Comparison of ENCODE assay signal across 24 mouse cellular contexts in genomic region chr7:84386472-84386871, GRCm38 (mm10). TPM values are rescaled to one million over a fixed set of nuclear protein-coding genes. Genes with fewer than 3 reads are reported as not detected.
DNase-seq lines count a peak whose midpoint lies in the region; ATAC-seq lines count a peak whose summit lies in the region.
"Had no signal": no experiment of that assay in that cellular context is flagged by ENCODE, and none has a peak within 500 bp of the region (broad histone marks: within the 10 kb centered on the region; RNA-seq: fewer than 3 reads in every experiment).

No protein-coding gene starts in this region.

- no peak overlapping the region for H3K27ac ChIP-seq in hindbrain, embryonic 16.5 days (ENCODE audit: low read depth, low read length)
- no peak overlapping the region for H3K27ac ChIP-seq in hindbrain, embryonic 10.5 days
- H3K27ac ChIP-seq: embryonic facial prominence, embryonic 12.5 days; forebrain, embryonic 13.5 days; heart, adult 2 months; hindbrain, postnatal 0 days; kidney, embryonic 15.5 days; midbrain, embryonic 13.5 days; neural tube, embryonic 12.5 days; stomach, postnatal 0 days had no signal

- H3K36me3 ChIP-seq in hindbrain, embryonic 16.5 days (ENCODE audit: control insufficient read depth, insufficient read depth, low read length): no peaks in the 10 kb centered on the region
- no peaks in the 10 kb centered on the region for H3K36me3 ChIP-seq in hindbrain, embryonic 10.5 days
- H3K36me3 ChIP-seq: embryonic facial prominence, embryonic 12.5 days; kidney, embryonic 15.5 days; neural tube, embryonic 12.5 days had no signal

- no peak for DNase-seq in hindbrain, embryonic 10.5 days (ENCODE audit: low spot score)
- no peak for DNase-seq in testis, postnatal 14 days (ENCODE audit: low spot score)
- no peak for DNase-seq in layer of hippocampus, adult 11-12 months (ENCODE audit: low spot score)
- DNase-seq: adrenal gland, postnatal 14 days; cerebellum, adult 9-11 months; gastrocnemius, postnatal 14 days; heart, adult 2 months; kidney, adult 11 months; kidney, postnatal 4 days; lung, postnatal 4 days; right cerebral cortex, postnatal 14 days had no signal

- WGBS in hindbrain, embryonic 16.5 days: 71% methylated on average over 1 of the region's 1 CpGs
- 90% methylated on average over 1 of the region's 1 CpGs for WGBS in hindbrain, embryonic 10.5 days

- no peaks in the 10 kb centered on the region for H3K9me3 ChIP-seq in hindbrain, embryonic 16.5 days (ENCODE audit: control insufficient read depth, low read length)
- H3K9me3 ChIP-seq in hindbrain, embryonic 10.5 days: no peaks in the 10 kb centered on the region
- H3K9me3 ChIP-seq: embryonic facial prominence, embryonic 12.5 days; forebrain, embryonic 13.5 days; kidney, embryonic 15.5 days; midbrain, embryonic 13.5 days; neural tube, embryonic 12.5 days had no signal

- H3K4me1 ChIP-seq in hindbrain, embryonic 16.5 days (ENCODE audit: control insufficient read depth, insufficient read depth, low read depth, low read length): no peaks in the 10 kb centered on the region
- no peaks in the 10 kb centered on the region for H3K4me1 ChIP-seq in hindbrain, embryonic 10.5 days (replicated peaks)
- H3K4me1 ChIP-seq: embryonic facial prominence, embryonic 12.5 days; forebrain, embryonic 13.5 days; kidney, embryonic 15.5 days; midbrain, embryonic 13.5 days; neural tube, embryonic 12.5 days had no signal

- H3K4me3 ChIP-seq in hindbrain, embryonic 16.5 days (ENCODE audit: low read length): no peak overlapping the region
- H3K4me3 ChIP-seq in hindbrain, embryonic 10.5 days: no peak overlapping the region
- H3K4me3 ChIP-seq: embryonic facial prominence, embryonic 12.5 days; erythroblast, embryonic 14.5 days; forebrain, embryonic 13.5 days; heart, adult 2 months; kidney, embryonic 15.5 days; midbrain, embryonic 13.5 days; neural tube, embryonic 12.5 days had no signal

- ATAC-seq in hindbrain, embryonic 16.5 days: 0 out of 2 replicates have a peak, but pooled peaks have one; percentile 12
- ATAC-seq in CD4-positive, CD25-positive, alpha-beta regulatory T cell, adult 4 months: peak; percentile 88
- peak; percentile 72 to 85 for ATAC-seq in hematopoietic stem cell, adult 5-6 weeks (replicated peaks in 1 of 2; ENCODE audit: insufficient read depth in 1 of 2, low FRiP score in 2 of 2, low TSS enrichment in 1 of 2, low read depth in 1 of 2, poor library complexity in 2 of 2, severe bottlenecking in 2 of 2)
- peak; percentile 14; the same call in 1 of the 2 replicates for ATAC-seq in megakaryocyte progenitor cell, adult 5-6 weeks (replicated peaks; ENCODE audit: poor library complexity)
- ATAC-seq: forebrain, embryonic 13.5 days; hindbrain, postnatal 0 days; midbrain, embryonic 13.5 days had no signal

- no peak overlapping the region for H3K4me2 ChIP-seq in hindbrain, embryonic 16.5 days (ENCODE audit: low read length)
- H3K4me2 ChIP-seq: embryonic facial prominence, embryonic 12.5 days; forebrain, embryonic 13.5 days; kidney, embryonic 15.5 days; midbrain, embryonic 13.5 days; neural tube, embryonic 12.5 days had no signal

- no peak overlapping the region for H3K9ac ChIP-seq in hindbrain, embryonic 16.5 days (ENCODE audit: low read depth, low read length)
- H3K9ac ChIP-seq: embryonic facial prominence, embryonic 12.5 days; forebrain, embryonic 13.5 days; kidney, embryonic 15.5 days; midbrain, embryonic 13.5 days; neural tube, embryonic 12.5 days had no signal

- no peaks in the 10 kb centered on the region for H3K27me3 ChIP-seq in hindbrain, embryonic 16.5 days (replicated peaks; ENCODE audit: control insufficient read depth, insufficient read depth, low read length)
- H3K27me3 ChIP-seq in hindbrain, embryonic 10.5 days (ENCODE audit: insufficient read depth, poor library complexity, severe bottlenecking): no peaks in the 10 kb centered on the region
- H3K27me3 ChIP-seq: embryonic facial prominence, embryonic 12.5 days; forebrain, embryonic 13.5 days; kidney, embryonic 15.5 days; midbrain, embryonic 13.5 days; neural tube, embryonic 12.5 days had no signal

RNA-seq across cellular contexts. Expression of gene Arnt2, which starts 23.5 kb away (rescaled TPM):
- 53.8 and 72.4 TPM in 2 replicates for polyA plus RNA-seq in hindbrain, embryonic 16.5 days (2015; fragmentation: Nextera tagmentation; extraction: Ambion mirVana)
- 22.6 and 30.1 TPM in 2 replicates for polyA plus RNA-seq in hindbrain, embryonic 10.5 days (2016; fragmentation: Nextera tagmentation; extraction: Ambion mirVana)
- polyA plus RNA-seq in CD4-positive, CD25-positive, alpha-beta regulatory T cell, adult 4 months (2017; shearing (Covaris generic)): 1 to 10 TPM; 3.6 to 4.8 TPM
- total RNA-seq in hematopoietic stem cell, adult 5-6 weeks (2017): not detected in 2 replicates
- not detected in 2 replicates for total RNA-seq in megakaryocyte progenitor cell, adult 5-6 weeks (2015)
- not detected in 2 replicates for total RNA-seq in megakaryocyte progenitor cell, adult 5-6 weeks (2017)
- total RNA-seq: liver, adult 2 months had no signal
- polyA plus RNA-seq: erythroblast, embryonic 14.5 days; liver, adult 2 months had no signal

Comparison
In these comparisons a context has a peak if more than half of its experiments do, and no peak if none do; other contexts are left out.
1. ATAC-seq: peak in every context shown above with its lines; median percentile 88 in CD4-positive, CD25-positive, alpha-beta regulatory T cell, adult 4 months; 78 in hematopoietic stem cell, adult 5-6 weeks; 14 in megakaryocyte progenitor cell, adult 5-6 weeks; 12 in hindbrain, embryonic 16.5 days.